Comparison of ENCODE assay signal across 13 mouse cellular contexts in genomic region chr17:48005091-48005490, GRCm38 (mm10). TPM values are rescaled to one million over a fixed set of nuclear protein-coding genes. Genes with fewer than 3 reads are reported as not detected.
A peak's percentile ranks its signal among the peaks of the same experiment; 100 is the strongest.
DNase-seq lines count a peak whose midpoint lies in the region; ATAC-seq lines count a peak whose summit lies in the region.
"Had no signal": no experiment of that assay in that cellular context is flagged by ENCODE, and none has a peak within 500 bp of the region (broad histone marks: within the 10 kb centered on the region; RNA-seq: fewer than 3 reads in every experiment).

No protein-coding gene starts in this region.

- peaks cover 36% of the 10 kb centered on the region for H3K4me1 ChIP-seq in kidney, embryonic 14.5 days (ENCODE audit: control insufficient read depth, insufficient read depth, low read length)
- H3K4me1 ChIP-seq in heart, embryonic 13.5 days, result peaks cover 66% of the 10 kb centered on the region
- H3K4me1 ChIP-seq in liver, embryonic 11.5 days (replicated peaks; ENCODE audit: control insufficient read depth, insufficient read depth, low read length), result peaks cover 60% of the 10 kb centered on the region

- peak overlapping the region; percentile 44 for H3K9ac ChIP-seq in kidney, embryonic 14.5 days (ENCODE audit: low read depth, low read length)
- peak overlapping the region; percentile 58 for H3K9ac ChIP-seq in heart, embryonic 13.5 days
- H3K9ac ChIP-seq in liver, embryonic 11.5 days (ENCODE audit: low read depth, low read length), result peak overlapping the region; percentile 38; the same call in 1 of the 2 replicates
- H3K9ac ChIP-seq: forebrain, embryonic 15.5 days had no signal

- no peak for DNase-seq in kidney, postnatal 14 days
- DNase-seq in embryo, embryonic 10 days (ENCODE audit: low spot score), result peak; percentile 73
- peak; percentile 68 for DNase-seq in liver, embryonic 11.5 days (ENCODE audit: low spot score)
- no peak for DNase-seq in gastrocnemius, adult 18-20 months (ENCODE audit: low spot score)
- DNase-seq in layer of hippocampus, adult 11-12 months (ENCODE audit: low spot score), result no peak
- DNase-seq: right cerebral cortex, postnatal 25 days; thymus, postnatal 4 days had no signal

- no peak overlapping the region for H3K4me2 ChIP-seq in kidney, embryonic 14.5 days (replicated peaks; ENCODE audit: low read depth, low read length)
- H3K4me2 ChIP-seq in heart, embryonic 13.5 days, result peak overlapping the region; percentile 20; the same call in 1 of the 2 replicates
- peak overlapping the region; percentile 19 for H3K4me2 ChIP-seq in liver, embryonic 11.5 days
- H3K4me2 ChIP-seq: forebrain, embryonic 15.5 days had no signal

- ATAC-seq in kidney, embryonic 14.5 days (ENCODE audit: low FRiP score, low TSS enrichment), result 0 out of 2 replicates have a peak, but pooled peaks have one; percentile 37
- ATAC-seq in heart, embryonic 13.5 days (ENCODE audit: extremely low read depth, insufficient number of reproducible peaks, low FRiP score, low TSS enrichment), result no peak
- ATAC-seq in liver, embryonic 11.5 days (replicated peaks; ENCODE audit: low FRiP score), result peak; percentile 44
- no peak for ATAC-seq in frontal cortex, adult (ENCODE audit: low TSS enrichment)
- ATAC-seq: forebrain, embryonic 15.5 days had no signal

- H3K4me3 ChIP-seq in kidney, embryonic 14.5 days (ENCODE audit: low read length), result no peak overlapping the region
- H3K4me3 ChIP-seq in heart, embryonic 13.5 days, result no peak overlapping the region
- no peak overlapping the region for H3K4me3 ChIP-seq in liver, embryonic 11.5 days (ENCODE audit: low read depth, low read length)
- H3K4me3 ChIP-seq: forebrain, embryonic 15.5 days; myocyte had no signal

- H3K27me3 ChIP-seq in kidney, embryonic 14.5 days (ENCODE audit: control insufficient read depth, insufficient read depth, low read length), result 0 out of 2 replicates have a peak, but pooled peaks cover 5% of the 10 kb centered on the region
- no peaks in the 10 kb centered on the region for H3K27me3 ChIP-seq in heart, embryonic 13.5 days (replicated peaks)
- H3K27me3 ChIP-seq in liver, embryonic 11.5 days (replicated peaks; ENCODE audit: control insufficient read depth, insufficient read depth, low read length), result no peaks in the 10 kb centered on the region
- H3K27me3 ChIP-seq: forebrain, embryonic 15.5 days had no signal

- peak overlapping the region; percentile 74 for H3K27ac ChIP-seq in kidney, embryonic 14.5 days (ENCODE audit: low read depth, low read length)
- H3K27ac ChIP-seq in heart, embryonic 13.5 days (replicated peaks), result peak overlapping the region; percentile 86
- H3K27ac ChIP-seq in liver, embryonic 11.5 days (ENCODE audit: low read depth, low read length), result peak overlapping the region; percentile 72
- H3K27ac ChIP-seq: forebrain, embryonic 15.5 days had no signal

- 12% methylated on average over 8 of the region's 8 CpGs for WGBS in kidney, embryonic 14.5 days
- WGBS in heart, embryonic 13.5 days, result 7% methylated on average over 8 of the region's 8 CpGs
- WGBS in liver, embryonic 11.5 days, result 20% methylated on average over 8 of the region's 8 CpGs

- H3K9me3 ChIP-seq in kidney, embryonic 14.5 days (ENCODE audit: control insufficient read depth, low read length), result no peaks in the 10 kb centered on the region
- H3K9me3 ChIP-seq in heart, embryonic 13.5 days, result no peaks in the 10 kb centered on the region
- H3K9me3 ChIP-seq in liver, embryonic 11.5 days (ENCODE audit: control insufficient read depth, low read length), result no peaks in the 10 kb centered on the region
- H3K9me3 ChIP-seq: forebrain, embryonic 15.5 days had no signal

- no peaks in the 10 kb centered on the region for H3K36me3 ChIP-seq in kidney, embryonic 14.5 days (ENCODE audit: control insufficient read depth, insufficient read depth, low read length)
- H3K36me3 ChIP-seq in heart, embryonic 13.5 days, result no peaks in the 10 kb centered on the region
- H3K36me3 ChIP-seq in liver, embryonic 11.5 days (ENCODE audit: control insufficient read depth, insufficient read depth, low read length), result no peaks in the 10 kb centered on the region
- H3K36me3 ChIP-seq: forebrain, embryonic 15.5 days had no signal

RNA-seq across cellular contexts. Expression of gene 1700122O11Rik, which starts 33.0 kb away (rescaled TPM):
- polyA plus RNA-seq in kidney, embryonic 14.5 days (2014; fragmentation: Nextera tagmentation; extraction: Ambion mirVana), result not detected in 2 replicates
- not detected in 2 replicates for polyA plus RNA-seq in heart, embryonic 13.5 days (2015; fragmentation: Nextera tagmentation; extraction: Ambion mirVana)
- polyA plus RNA-seq in liver, embryonic 11.5 days (2014; fragmentation: Nextera tagmentation; extraction: Ambion mirVana), result not detected in 2 replicates
- total RNA-seq in gastrocnemius, adult 18-20 months (2021), result not detected
- polyA plus RNA-seq: forebrain, embryonic 15.5 days; limb, embryonic 14.5 days; myocyte had no signal

Comparison
In these comparisons a context has a peak if more than half of its experiments do, and no peak if none do; other contexts are left out.
1. ATAC-seq: peak in kidney, embryonic 14.5 days (single experiment) and liver, embryonic 11.5 days (single experiment); none in heart, embryonic 13.5 days (single experiment) and frontal cortex, adult (single experiment).
2. DNase-seq: peak in embryo, embryonic 10 days (single experiment) and liver, embryonic 11.5 days (single experiment); none in kidney, postnatal 14 days (single experiment), gastrocnemius, adult 18-20 months (single experiment) and layer of hippocampus, adult 11-12 months (single experiment).
3. Peak in every context shown above with its lines, with median percentiles within 50 percentile points of each other: H3K27ac ChIP-seq and H3K9ac ChIP-seq.